Mouse (Mus musculus) mature B cell (primary cell): ENCODE measurements around the gene Ctnnbl1.

Experiments
- in situ Hi-C: fragments of 300-500 bp; cut with MboI; formaldehyde crosslinking; loops from 2 replicates; pipeline ENCODE4 v1.14.3; 2019

The Ctnnbl1 gene

GRCm38 (mm10) chr2:157819401-157819800 lies 82.2 kb downstream of the Ctnnbl1 start:
- in situ Hi-C loops, result no loop called here

GRCm38 (mm10) chr2:157821259-157821658 lies 84.1 kb downstream of the Ctnnbl1 start:
- in situ Hi-C loops, result no loop called here

DNA sequence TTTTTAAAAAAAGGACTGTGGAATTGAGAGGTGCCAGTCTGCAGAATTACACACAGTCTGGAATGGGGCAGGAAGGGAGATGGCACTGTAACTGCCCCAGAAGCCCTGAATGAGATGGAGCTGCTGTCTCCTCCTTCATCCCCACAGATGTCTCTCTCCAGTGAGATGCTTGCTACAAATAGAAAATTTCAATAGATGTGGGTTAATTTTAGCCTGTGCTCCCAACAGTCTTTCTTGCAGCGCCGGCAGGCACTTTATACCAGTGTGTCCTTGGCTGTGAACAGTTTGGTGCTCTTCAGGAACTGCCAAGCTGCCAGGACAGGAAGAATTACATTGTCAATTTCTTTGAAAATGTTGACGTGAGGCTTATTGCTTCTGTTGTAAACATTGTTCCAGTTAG lies 86.3 kb downstream of the Ctnnbl1 start:
- in situ Hi-C loops, result no loop called here

DNA sequence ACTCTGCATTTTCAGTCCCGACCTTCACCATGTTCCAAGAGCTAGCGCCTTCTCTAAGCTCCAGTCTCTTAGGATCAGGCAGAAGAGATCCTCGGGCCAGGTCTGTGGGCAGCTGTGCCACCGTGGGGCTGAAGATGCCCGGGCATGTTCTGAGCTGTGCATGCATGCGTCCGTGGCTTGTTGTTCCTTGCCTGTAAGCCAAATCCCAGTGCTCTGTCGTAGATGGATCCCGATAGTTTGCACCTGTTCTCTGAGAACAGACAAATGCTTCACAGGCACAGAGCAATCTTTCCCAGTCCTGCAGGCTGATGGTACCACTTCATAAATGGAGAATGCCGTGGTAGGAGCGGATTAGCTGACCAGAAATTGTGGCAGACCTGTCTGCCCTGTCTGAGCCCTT lies 87.0 kb downstream of the Ctnnbl1 start:
- in situ Hi-C loops, result no loop called here

DNA sequence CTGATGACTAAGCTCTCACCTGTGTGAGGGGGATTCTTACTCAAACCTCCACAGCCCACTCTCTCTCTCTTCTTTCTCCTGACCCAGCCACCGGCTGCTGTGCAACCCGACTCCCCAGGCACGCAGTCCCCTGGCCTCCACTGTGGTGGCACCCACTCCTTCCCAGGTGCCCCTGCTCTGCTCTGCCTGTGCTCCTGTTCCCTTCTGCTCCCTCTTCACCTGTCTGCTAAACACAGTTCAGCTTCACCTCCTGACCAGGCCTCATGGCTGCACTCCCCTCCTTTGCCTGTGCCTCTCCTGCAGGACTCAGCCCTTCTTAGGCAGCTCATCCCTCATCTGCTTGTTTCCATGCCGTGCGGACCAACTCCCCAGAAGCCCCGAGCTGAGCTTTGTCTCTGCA lies 92.9 kb downstream of the Ctnnbl1 start:
- in situ Hi-C loops, result no loop called here

GRCm38 (mm10) chr2:157830620-157831354 lies 93.6 kb downstream of the Ctnnbl1 start:
- in situ Hi-C loops, result no loop called here

GRCm38 (mm10) chr2:157837050-157837449 lies 99.8 kb downstream of the Ctnnbl1 start:
- in situ Hi-C loops, result no loop called here

DNA sequence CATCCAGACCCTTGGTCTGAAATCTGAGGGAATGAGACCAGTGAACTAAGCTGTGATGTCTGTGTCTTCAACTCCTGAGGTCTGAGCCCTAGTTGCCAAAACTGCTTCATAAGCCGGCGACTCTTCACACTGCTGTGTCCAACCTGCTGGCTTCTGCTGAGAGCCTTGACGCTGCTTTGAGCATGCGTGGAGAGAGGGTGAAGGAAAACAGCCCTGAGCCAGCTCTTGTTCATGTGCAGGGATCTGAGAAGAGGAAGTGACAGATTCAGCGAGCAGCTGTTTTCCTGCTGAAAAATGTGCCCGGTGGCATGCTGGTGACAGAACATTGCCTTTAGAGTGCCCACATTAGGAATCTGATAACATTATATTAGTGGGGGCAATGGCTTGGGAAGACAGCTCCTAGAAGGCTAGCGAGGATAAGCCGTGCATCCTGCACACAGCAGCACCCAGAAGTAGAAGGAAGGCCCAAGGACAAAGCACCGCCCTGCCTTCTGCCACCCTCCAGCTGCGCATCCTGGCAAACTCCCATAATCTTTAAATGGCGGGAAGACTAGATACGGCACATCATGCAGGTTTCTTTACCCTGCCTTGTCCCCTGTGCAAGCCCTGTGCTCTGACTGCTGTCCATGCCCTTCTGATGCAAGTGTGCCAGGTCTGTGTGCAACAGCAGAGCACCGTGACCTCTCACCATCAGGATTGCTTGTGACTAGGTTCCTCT lies 101.2 kb downstream of the Ctnnbl1 start:
- in situ Hi-C loops, result no loop called here

GRCm38 (mm10) chr2:157840641-157841078 lies 103.5 kb downstream of the Ctnnbl1 start:
- in situ Hi-C loops, result no loop called here

GRCm38 (mm10) chr2:157841121-157841520 lies 103.9 kb downstream of the Ctnnbl1 start:
- in situ Hi-C loops, result no loop called here

- in situ Hi-C loops, result no loop called here
Measured at GRCm38 (mm10) chr2:157844746-157845145, 107.5 kb downstream of the Ctnnbl1 start.

DNA sequence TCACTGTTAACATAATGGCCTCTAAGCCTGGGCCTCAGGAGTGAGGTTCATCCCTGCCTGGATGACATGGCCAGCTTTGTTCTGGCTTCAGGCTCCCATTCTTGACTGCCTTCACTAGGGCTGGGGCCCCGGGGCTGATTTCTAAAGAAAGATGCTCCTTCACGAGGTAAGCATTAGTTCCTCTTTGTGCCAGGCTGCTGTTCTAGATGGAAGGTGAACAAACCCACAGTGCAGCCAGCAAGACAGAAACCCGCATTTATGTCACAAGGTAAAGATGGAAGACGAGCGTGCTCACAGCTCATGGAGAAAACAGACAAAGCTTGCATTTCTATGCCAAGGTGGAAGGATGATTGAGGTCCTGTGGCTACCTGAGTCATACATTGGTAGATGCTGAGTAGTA lies 108.6 kb downstream of the Ctnnbl1 start:
- in situ Hi-C loops, result no loop called here

- in situ Hi-C loops, result no loop called here
Measured at GRCm38 (mm10) chr2:157853135-157853534, 115.9 kb downstream of the Ctnnbl1 start.

GRCm38 (mm10) chr2:157855814-157856213 lies 118.6 kb downstream of the Ctnnbl1 start:
- in situ Hi-C loops, result no loop called here

DNA sequence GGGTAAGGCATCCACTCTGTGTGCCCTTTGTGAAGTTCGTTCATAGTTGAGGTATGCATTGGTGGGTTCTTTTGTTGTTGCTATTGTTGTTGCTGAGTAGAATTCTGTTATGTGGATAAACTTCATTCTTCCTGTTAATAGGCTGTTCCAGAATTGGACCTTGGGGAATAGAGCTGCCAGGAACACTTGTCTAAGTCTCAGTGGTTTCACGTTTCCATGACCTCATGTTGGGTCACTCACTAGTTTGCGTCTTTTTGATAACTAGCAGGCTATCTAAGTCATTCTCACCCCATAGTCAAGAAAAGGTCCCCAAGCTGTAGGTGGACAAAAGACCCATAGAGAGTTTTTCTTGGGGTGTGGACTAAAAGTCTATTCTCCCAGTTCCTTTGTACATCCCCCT lies 120.3 kb downstream of the Ctnnbl1 start:
- in situ Hi-C loops, result no loop called here

DNA sequence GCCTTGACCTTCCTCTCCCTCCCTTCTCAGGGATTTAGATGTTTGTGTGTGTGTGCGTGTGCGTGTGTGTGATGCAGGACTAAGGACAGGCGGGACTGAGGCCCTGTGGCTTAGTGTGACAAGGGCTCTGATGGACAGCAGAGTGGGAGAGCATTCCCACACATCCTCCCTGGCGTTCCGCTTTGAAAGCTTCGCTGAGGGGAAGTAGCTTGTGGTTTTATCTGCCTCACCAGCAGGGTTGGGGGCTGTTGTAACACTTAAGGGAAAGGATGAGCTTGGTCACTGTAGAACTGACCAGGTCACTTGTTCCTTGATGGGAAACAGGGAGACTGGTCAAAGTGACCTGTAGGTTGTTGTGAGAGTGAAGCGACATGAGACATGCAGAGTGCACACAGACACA lies 121.1 kb downstream of the Ctnnbl1 start:
- in situ Hi-C loops, result no loop called here

DNA sequence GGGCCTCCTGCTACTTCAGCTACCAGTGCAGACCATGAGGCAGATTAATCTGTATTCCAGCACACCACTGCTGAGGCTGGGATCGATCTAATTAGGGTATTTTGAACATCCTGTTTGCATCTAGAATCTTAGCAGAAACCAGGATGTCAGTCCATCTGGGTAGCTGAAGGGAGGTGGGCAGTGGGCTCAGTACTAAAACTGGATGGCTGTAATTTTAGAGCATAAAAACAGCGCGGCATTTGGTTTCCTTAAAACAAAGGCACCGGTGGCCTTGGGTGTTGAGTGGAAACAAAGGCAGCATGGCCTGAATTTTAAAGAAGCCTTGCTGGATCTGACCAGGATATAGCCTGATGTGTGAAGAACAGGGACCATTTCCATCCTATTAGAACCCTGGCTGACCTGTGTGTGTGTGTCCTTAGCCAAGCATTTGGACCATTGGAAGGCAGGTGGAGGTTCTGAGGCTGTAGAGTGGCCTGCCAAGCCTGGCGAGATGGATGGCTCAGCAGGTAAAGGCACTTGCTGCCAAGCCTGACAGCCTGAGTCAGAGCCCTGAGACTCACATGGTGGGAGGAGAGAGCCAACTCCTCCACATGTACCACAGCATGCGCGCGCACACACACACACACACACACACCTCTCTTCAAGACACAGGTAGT lies 122.0 kb downstream of the Ctnnbl1 start:
- in situ Hi-C loops, result no loop called here

GRCm38 (mm10) chr2:157861273-157861944 lies 124.2 kb downstream of the Ctnnbl1 start:
- in situ Hi-C loops, result no loop called here

GRCm38 (mm10) chr2:157862306-157862705 lies 125.1 kb downstream of the Ctnnbl1 start:
- in situ Hi-C loops, result no loop called here

- in situ Hi-C loops, result no loop called here
Measured at GRCm38 (mm10) chr2:157867126-157867525, 129.9 kb downstream of the Ctnnbl1 start.

GRCm38 (mm10) chr2:157870247-157870646 lies 133.0 kb downstream of the Ctnnbl1 start:
- in situ Hi-C loops, result no loop called here

DNA sequence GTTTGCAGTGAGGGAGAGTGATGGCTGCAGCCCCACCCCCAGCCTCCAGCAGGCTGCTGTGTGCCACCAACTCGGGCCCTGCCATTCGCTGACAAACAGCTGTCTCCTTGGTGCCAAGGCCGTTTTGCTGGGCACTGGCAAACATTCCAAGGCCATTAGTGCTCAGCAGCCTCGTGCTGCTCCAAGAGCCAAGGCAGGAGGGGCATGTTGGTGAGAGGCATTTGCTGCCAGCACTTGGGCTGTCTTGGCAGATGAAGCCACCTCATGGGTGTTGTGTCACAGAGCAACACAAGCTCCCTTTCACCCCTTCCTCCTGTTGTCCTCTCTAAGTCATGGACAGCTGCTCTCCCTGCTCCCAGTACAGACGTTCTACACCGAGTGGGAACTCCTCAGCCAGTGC lies 136.0 kb downstream of the Ctnnbl1 start:
- in situ Hi-C loops, result no loop called here
